Mouse (Mus musculus): Measurements from ENCODE around the gene Dyrk2. TPM values are rescaled to one million over a fixed set of nuclear protein-coding genes. Genes with fewer than 3 reads are reported as not detected.
A peak's percentile ranks its signal among the peaks of the same experiment; 100 is the strongest.

Dyrk2 gene
- polyA plus RNA-seq, 1 experiment from 2014 or later: 8.5 TPM

DNA sequence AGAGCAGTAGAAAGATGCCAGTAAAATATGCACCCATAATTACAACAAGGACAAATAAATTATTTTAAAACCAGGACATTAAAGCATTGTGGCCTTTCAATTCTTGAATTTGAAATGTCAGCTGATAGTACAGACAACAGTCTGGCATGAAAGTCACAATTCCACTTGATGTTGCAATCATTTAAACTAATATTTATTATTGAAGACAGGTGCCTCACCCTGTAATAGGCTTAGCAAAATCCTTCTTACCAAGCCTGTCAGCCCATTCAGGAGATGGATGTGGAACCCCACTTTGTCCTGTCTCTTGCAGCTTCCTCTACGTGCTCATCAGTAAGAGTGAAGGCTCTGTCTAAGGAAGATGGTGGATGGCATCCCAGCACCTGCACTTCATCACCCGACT is 10.8 kb upstream of the Dyrk2 start:
- ATAC-seq (replicated peaks; ENCODE audit: low FRiP score, low read depth) (no peak), DNase-seq (ENCODE audit: low spot score) (no peak)
- H3K27me3 ChIP-seq (ENCODE audit: insufficient read depth, low read length): no peaks in the 10 kb centered on the region
- H3K9ac ChIP-seq (ENCODE audit: low read depth, low read length): no peak overlapping the region
- H3K27ac ChIP-seq: no peak overlapping the region
- H3K4me2 ChIP-seq (ENCODE audit: low read length): no peak overlapping the region
- no peaks in the 10 kb centered on the region for H3K9me3 ChIP-seq (replicated peaks; ENCODE audit: low read length)
- H3K36me3 ChIP-seq (ENCODE audit: insufficient read depth, low read length): no peaks in the 10 kb centered on the region
- no peak for TF ChIP-seq CTCF (IDR thresholded peaks at IDR 0.05; ENCODE audit: low read depth)
- H3K4me1 ChIP-seq (replicated peaks; ENCODE audit: insufficient read depth, low read length): no peaks in the 10 kb centered on the region
- 83% methylated on average over 2 of the region's 2 CpGs for WGBS
- no peak overlapping the region for H3K4me3 ChIP-seq (replicated peaks; ENCODE audit: low read depth, low read length)

- ATAC-seq (replicated peaks; ENCODE audit: low FRiP score, low read depth): no peak
- Histone ChIP-seq H3K4me1 (replicated peaks; ENCODE audit: insufficient read depth, low read length) (peaks cover 8% of the 10 kb centered on the region), H3K36me3 (ENCODE audit: insufficient read depth, low read length) (no peaks in the 10 kb centered on the region), H3K4me2 (ENCODE audit: low read length) (no peak overlapping the region), H3K27me3 (ENCODE audit: insufficient read depth, low read length) (no peaks in the 10 kb centered on the region), H3K27ac (no peak overlapping the region), H3K4me3 (replicated peaks; ENCODE audit: low read depth, low read length) (no peak overlapping the region), H3K9ac (ENCODE audit: low read depth, low read length) (no peak overlapping the region), H3K9me3 (replicated peaks; ENCODE audit: low read length) (no peaks in the 10 kb centered on the region)
- 100% methylated on average over 2 of the region's 2 CpGs for WGBS
- no peak for DNase-seq (ENCODE audit: low spot score)
- no peak for TF ChIP-seq CTCF (IDR thresholded peaks at IDR 0.05; ENCODE audit: low read depth)
Observed at GRCm38 (mm10) chr10:118872196-118872595, 2.2 kb upstream of the Dyrk2 start.

GRCm38 (mm10) chr10:118869591-118870001 is 413 bp downstream of the Dyrk2 start:
- 0% methylated on average over 16 of the region's 16 CpGs for WGBS
- peaks cover 12% of the 10 kb centered on the region for H3K4me1 ChIP-seq (replicated peaks; ENCODE audit: insufficient read depth, low read length)
- H3K27me3 ChIP-seq (ENCODE audit: insufficient read depth, low read length): no peaks in the 10 kb centered on the region
- peak; percentile 92 for DNase-seq (ENCODE audit: low spot score)
- TF ChIP-seq CTCF (IDR thresholded peaks at IDR 0.05; ENCODE audit: low read depth): no peak
- peak overlapping the region; percentile 98 for H3K27ac ChIP-seq
- peak; percentile 77 for ATAC-seq (replicated peaks; ENCODE audit: low FRiP score, low read depth)
- peak overlapping the region; percentile 86 for H3K4me2 ChIP-seq (ENCODE audit: low read length)
- peak overlapping the region; percentile 99 for H3K9ac ChIP-seq (ENCODE audit: low read depth, low read length)
- peaks cover 6% of the 10 kb centered on the region; the same call in 1 of the 2 replicates for H3K36me3 ChIP-seq (ENCODE audit: insufficient read depth, low read length)
- H3K9me3 ChIP-seq (replicated peaks; ENCODE audit: low read length): no peaks in the 10 kb centered on the region
- H3K4me3 ChIP-seq (replicated peaks; ENCODE audit: low read depth, low read length): peak overlapping the region; percentile 86

- peak; percentile 81 for ATAC-seq (replicated peaks; ENCODE audit: low FRiP score, low read depth)
- under 1% methylated on average over 115 of the region's 130 CpGs for WGBS
- H3K36me3 ChIP-seq (ENCODE audit: insufficient read depth, low read length): peaks cover 6% of the 10 kb centered on the region; the same call in 1 of the 2 replicates
Observed at GRCm38 (mm10) chr10:118868601-118869590, 1.1 kb downstream of the Dyrk2 start.

DNA sequence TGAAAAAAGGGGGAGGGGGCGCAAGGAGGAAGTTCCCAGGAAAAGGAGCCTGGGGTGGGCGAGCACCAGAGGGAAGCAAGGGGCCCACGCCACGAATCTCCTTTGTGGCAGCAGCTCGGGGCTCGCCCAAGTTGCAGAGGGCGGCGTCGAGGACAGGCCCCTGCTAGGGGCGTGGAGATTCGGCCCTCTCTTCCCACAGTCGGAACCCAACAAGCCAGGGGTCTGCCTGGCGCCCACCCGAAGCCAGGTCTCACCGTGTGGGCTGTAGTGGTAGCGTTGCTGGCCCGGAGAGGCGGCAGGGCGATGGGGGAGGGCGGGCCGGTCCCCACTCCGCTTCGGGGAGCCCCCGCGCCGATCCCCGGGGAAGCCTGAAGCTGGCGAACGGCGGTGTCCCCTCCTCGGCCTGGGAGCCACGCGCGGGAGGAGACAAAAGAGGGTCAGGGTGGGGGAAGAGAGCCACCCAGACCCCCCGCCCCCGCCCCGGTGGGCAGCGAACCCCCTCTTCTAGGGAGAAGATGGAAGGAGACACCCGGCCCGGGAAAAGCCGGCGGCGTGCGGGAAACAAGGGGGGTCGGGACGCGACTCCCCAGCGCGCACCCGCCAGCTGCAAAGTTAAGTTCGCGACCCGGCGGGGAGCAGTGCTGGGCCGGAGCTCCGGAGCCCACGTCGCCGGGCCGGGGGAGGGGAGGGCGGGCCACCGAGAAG is 2.0 kb downstream of the Dyrk2 start:
- ATAC-seq (replicated peaks; ENCODE audit: low FRiP score, low read depth) (peak; percentile 15; the same call in 1 of the 2 replicates), DNase-seq (ENCODE audit: low spot score) (peak; percentile 68)
- Histone ChIP-seq H3K4me1 (replicated peaks; ENCODE audit: insufficient read depth, low read length) (peaks cover 12% of the 10 kb centered on the region), H3K9me3 (replicated peaks; ENCODE audit: low read length) (no peaks in the 10 kb centered on the region), H3K4me2 (ENCODE audit: low read length) (peak overlapping the region; percentile 86), H3K9ac (ENCODE audit: low read depth, low read length) (peak overlapping the region; percentile 99), H3K27ac (peak overlapping the region; percentile 98), H3K4me3 (replicated peaks; ENCODE audit: low read depth, low read length) (peak overlapping the region; percentile 86), H3K36me3 (ENCODE audit: insufficient read depth, low read length) (peaks cover 7% of the 10 kb centered on the region; the same call in 1 of the 2 replicates), H3K27me3 (ENCODE audit: insufficient read depth, low read length) (no peaks in the 10 kb centered on the region)
- under 1% methylated on average over 52 of the region's 62 CpGs for WGBS
- no peak for TF ChIP-seq CTCF (IDR thresholded peaks at IDR 0.05; ENCODE audit: low read depth)

More at GRCm38 (mm10) chr10:118868601-118869590, 1.1 kb downstream of the Dyrk2 start:
- peak overlapping the region; percentile 98 for H3K27ac ChIP-seq
- no peaks in the 10 kb centered on the region for H3K9me3 ChIP-seq (replicated peaks; ENCODE audit: low read length)
- H3K4me3 ChIP-seq (replicated peaks; ENCODE audit: low read depth, low read length): peak overlapping the region; percentile 86
- H3K27me3 ChIP-seq (ENCODE audit: insufficient read depth, low read length): no peaks in the 10 kb centered on the region
- peaks cover 12% of the 10 kb centered on the region for H3K4me1 ChIP-seq (replicated peaks; ENCODE audit: insufficient read depth, low read length)
- no peak for TF ChIP-seq CTCF (IDR thresholded peaks at IDR 0.05; ENCODE audit: low read depth)
- H3K4me2 ChIP-seq (ENCODE audit: low read length): peak overlapping the region; percentile 86
- H3K9ac ChIP-seq (ENCODE audit: low read depth, low read length): peak overlapping the region; percentile 99
- DNase-seq (ENCODE audit: low spot score): peak; percentile 91

GRCm38 (mm10) chr10:118867304-118867895 is 2.6 kb downstream of the Dyrk2 start:
- H3K9me3 ChIP-seq (replicated peaks; ENCODE audit: low read length): no peaks in the 10 kb centered on the region
- H3K9ac ChIP-seq (ENCODE audit: low read depth, low read length): peak overlapping the region; percentile 99
- ATAC-seq (replicated peaks; ENCODE audit: low FRiP score, low read depth) (no peak), DNase-seq (ENCODE audit: low spot score) (no peak)
- peak; percentile 13; the same call in 1 of the 2 replicates for TF ChIP-seq CTCF (IDR thresholded peaks at IDR 0.05; ENCODE audit: low read depth)
- WGBS: 11% methylated on average over 16 of the region's 16 CpGs
- peak overlapping the region; percentile 98 for H3K27ac ChIP-seq
- no peaks in the 10 kb centered on the region for H3K27me3 ChIP-seq (ENCODE audit: insufficient read depth, low read length)
- peaks cover 12% of the 10 kb centered on the region for H3K4me1 ChIP-seq (replicated peaks; ENCODE audit: insufficient read depth, low read length)
- H3K4me3 ChIP-seq (replicated peaks; ENCODE audit: low read depth, low read length): peak overlapping the region; percentile 86
- peaks cover 13% of the 10 kb centered on the region; the same call in 1 of the 2 replicates for H3K36me3 ChIP-seq (ENCODE audit: insufficient read depth, low read length)
- peak overlapping the region; percentile 86 for H3K4me2 ChIP-seq (ENCODE audit: low read length)
